Mouse (Mus musculus) cortical plate, adult 2 months (tissue): ENCODE measurements around the gene Pycr1.

Source experiments
- CTCF ChIP-seq: fragments of 200-500 bp; IDR thresholded peaks from 2 replicates; pipeline ENCODE4 v1.5.1; 2011; ENCODE audit warnings: mild to moderate bottlenecking, control low read depth, low read length; ENCODE audit not compliant: insufficient read depth; ENCODE audit errors: extremely low read depth
- POLR2A ChIP-seq: fragments of 200-500 bp; IDR thresholded peaks from 2 replicates; pipeline ENCODE4 v1.6.1; 2011; ENCODE audit warnings: mild to moderate bottlenecking, low read length, control low read depth; ENCODE audit not compliant: insufficient read depth; ENCODE audit errors: extremely low read depth

- TF ChIP-seq POLR2A = no peak
- TF ChIP-seq CTCF = no peak
Measured at GRCm38 (mm10) chr11:120630401-120630871, 13.1 kb downstream of the Pycr1 start.
